ENCODE assay signal across 8 mouse cellular contexts in genomic region chr8:121729754-121730153, GRCm38 (mm10). TPM values are rescaled to one million over a fixed set of nuclear protein-coding genes. Genes with fewer than 3 reads are reported as not detected.
DNase-seq lines count a peak whose midpoint lies in the region; ATAC-seq lines count a peak whose summit lies in the region.

No protein-coding gene starts in this region.

- no peak for ATAC-seq in liver, embryonic 12.5 days
- no peak for ATAC-seq in stomach, embryonic 16.5 days (ENCODE audit: insufficient read depth, low FRiP score)

- no peaks in the 10 kb centered on the region; the same call in 1 of the 2 replicates for H3K9me3 ChIP-seq in liver, embryonic 12.5 days (replicated peaks)
- H3K9me3 ChIP-seq in stomach, embryonic 16.5 days (replicated peaks; ENCODE audit: control insufficient read depth, low read length) = peaks cover 6% of the 10 kb centered on the region; the same call in 1 of the 2 replicates

- peaks cover 76% of the 10 kb centered on the region for H3K27me3 ChIP-seq in liver, embryonic 12.5 days (replicated peaks)
- H3K27me3 ChIP-seq in stomach, embryonic 16.5 days (ENCODE audit: control insufficient read depth, insufficient read depth, low read length) = peaks cover 66% of the 10 kb centered on the region

- no peaks in the 10 kb centered on the region for H3K36me3 ChIP-seq in liver, embryonic 12.5 days
- H3K36me3 ChIP-seq in stomach, embryonic 16.5 days (ENCODE audit: control insufficient read depth, insufficient read depth, low read length) = no peaks in the 10 kb centered on the region

- H3K4me2 ChIP-seq in liver, embryonic 12.5 days = peak overlapping the region; percentile 48
- H3K4me2 ChIP-seq in stomach, embryonic 16.5 days (ENCODE audit: low read depth, low read length) = peak overlapping the region; percentile 69

- no peak overlapping the region for H3K27ac ChIP-seq in liver, embryonic 12.5 days
- no peak overlapping the region for H3K27ac ChIP-seq in stomach, embryonic 16.5 days (ENCODE audit: low read length)

- peak; percentile 75 for DNase-seq in cerebellum, adult 11-12 months
- DNase-seq in cerebellum, adult 11 months = no peak
- peak; percentile 38 for DNase-seq in right cerebral cortex, adult 18-20 months
- DNase-seq in right cerebral cortex, adult 2 months (ENCODE audit: low spot score in 2 of 2) = no peak
- no peak for DNase-seq in adrenal gland, postnatal 25 days
- no peak for DNase-seq in heart, postnatal 36 days

- intact Hi-C loops in heart, postnatal 36 days (cut with DNase I) = no loop called here

- no peaks in the 10 kb centered on the region for H3K4me1 ChIP-seq in liver, embryonic 12.5 days
- no peaks in the 10 kb centered on the region; the same call in 1 of the 2 replicates for H3K4me1 ChIP-seq in stomach, embryonic 16.5 days (ENCODE audit: control insufficient read depth, insufficient read depth, low read length)

- WGBS in liver, embryonic 12.5 days (ENCODE audit: insufficient replicate concordance) = 2% methylated on average over 39 of the region's 54 CpGs
- under 1% methylated on average over 52 of the region's 54 CpGs for WGBS in stomach, embryonic 16.5 days

- H3K4me3 ChIP-seq in liver, embryonic 12.5 days = peak overlapping the region; percentile 36
- peak overlapping the region; percentile 50 for H3K4me3 ChIP-seq in stomach, embryonic 16.5 days (replicated peaks; ENCODE audit: low read length)

- H3K9ac ChIP-seq in liver, embryonic 12.5 days = no peak overlapping the region
- peak overlapping the region; percentile 31; the same call in 1 of the 2 replicates for H3K9ac ChIP-seq in stomach, embryonic 16.5 days (ENCODE audit: low read length)

RNA-seq across cellular contexts. Expression of gene Jph3, which starts 0.3 kb away (rescaled TPM):
- 0.13 and 0.24 TPM in 2 replicates for polyA plus RNA-seq in liver, embryonic 12.5 days (2016; fragmentation: Nextera tagmentation; extraction: Ambion mirVana)
- 2.0 and 2.7 TPM in 2 replicates for polyA plus RNA-seq in stomach, embryonic 16.5 days (2015; fragmentation: Nextera tagmentation; extraction: Ambion mirVana)
- 2.0 and 3.2 TPM in 2 replicates for total RNA-seq in adrenal gland, postnatal 25 days (2021)
- under 1 TPM in 1 of 2 experiments, not detected in 1; 0.08 TPM for total RNA-seq in heart, postnatal 36 days (2021)

Comparison
In these comparisons a context has a peak if more than half of its experiments do, and no peak if none do; other contexts are left out.
1. DNase-seq: peak in cerebellum, adult 11-12 months (single experiment) and right cerebral cortex, adult 18-20 months (single experiment); none in cerebellum, adult 11 months (single experiment), right cerebral cortex, adult 2 months (0 of 2), adrenal gland, postnatal 25 days (single experiment) and heart, postnatal 36 days (0 of 2).